Mouse (Mus musculus) layer of hippocampus, adult 11-12 months (tissue): ENCODE measurements around the gene Prkch.

Source experiments
- DNase-seq: peaks from one replicate; pipeline ENCODE4 v3.0.0; 2022; ENCODE audit warnings: low spot score

The Prkch gene

DNA sequence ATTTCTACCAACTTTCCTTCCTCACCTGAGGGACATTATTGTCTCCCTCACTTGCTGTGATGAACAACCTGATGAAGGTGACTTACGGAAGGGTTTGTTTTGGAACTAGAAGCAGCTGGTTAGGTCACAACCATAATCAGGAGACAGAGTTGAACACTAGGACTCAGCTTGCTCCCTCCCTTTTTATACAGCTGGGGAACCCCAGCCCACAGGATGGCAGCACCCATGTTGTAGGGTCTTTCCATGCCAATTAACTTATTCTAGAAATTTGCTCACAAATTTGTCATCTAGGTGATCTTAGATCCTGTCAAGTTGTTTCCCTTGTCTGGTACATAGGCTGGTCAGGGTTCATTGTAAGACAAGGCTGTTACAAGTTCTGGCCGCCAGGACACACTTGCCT is 130.7 kb downstream of the Prkch start:
- DNase-seq = no peak

DNA sequence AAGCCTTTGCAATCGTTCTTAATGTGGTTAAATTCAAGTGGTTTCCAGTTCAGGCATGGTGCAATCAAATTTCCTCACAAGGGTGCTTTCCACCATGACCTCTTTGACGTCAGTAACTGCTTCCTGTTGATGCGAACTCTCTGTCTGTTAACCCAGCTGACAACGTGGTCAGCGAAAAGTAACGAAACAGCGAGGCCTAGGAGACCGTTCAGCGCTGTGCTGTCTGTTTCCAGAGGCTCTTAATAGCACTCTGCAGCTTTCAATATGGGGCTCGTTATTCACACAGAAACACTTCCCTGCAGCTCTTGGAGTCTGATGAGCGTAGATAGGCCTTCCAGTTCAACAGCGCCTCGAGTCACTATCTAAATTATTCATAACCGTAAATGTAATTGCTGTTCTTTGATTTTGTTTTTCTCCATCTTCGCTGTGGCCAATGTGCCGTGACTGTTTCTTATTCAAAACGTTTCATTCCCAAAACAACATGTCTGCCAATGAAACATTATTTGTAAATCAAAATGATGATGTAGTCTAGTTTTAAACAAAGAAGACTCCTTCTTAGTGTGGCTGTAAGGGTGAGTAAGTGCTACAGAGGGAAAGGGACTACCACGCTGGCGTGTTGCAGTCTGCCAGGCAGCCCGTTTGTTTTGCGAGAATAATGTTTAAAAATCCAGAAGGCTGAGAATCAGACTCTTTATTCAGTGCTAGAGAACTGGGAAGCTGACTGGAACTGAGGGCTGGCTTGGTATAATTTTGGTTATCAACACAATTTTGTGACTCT is 131.5 kb downstream of the Prkch start:
- no peak for DNase-seq

DNA sequence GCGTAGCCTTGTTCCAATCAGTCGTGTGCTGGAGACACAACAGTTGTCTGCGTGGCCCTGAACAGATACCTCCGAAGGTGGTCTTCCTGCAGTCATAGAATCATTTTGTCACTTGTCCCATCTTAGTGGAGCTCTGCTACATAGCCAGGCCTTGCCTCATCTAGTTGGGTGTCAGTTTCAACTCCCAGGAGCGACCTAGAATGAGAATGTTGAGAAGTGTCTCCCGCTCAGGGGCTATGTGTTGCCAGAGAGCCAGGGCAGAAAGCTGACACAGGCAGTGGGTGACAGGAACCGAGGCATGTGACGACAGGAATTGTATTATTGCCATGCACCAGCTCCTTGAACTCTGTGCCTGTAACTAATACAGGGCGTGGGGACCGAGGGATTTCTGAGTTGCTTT is 133.4 kb downstream of the Prkch start:
- no peak for DNase-seq

DNA sequence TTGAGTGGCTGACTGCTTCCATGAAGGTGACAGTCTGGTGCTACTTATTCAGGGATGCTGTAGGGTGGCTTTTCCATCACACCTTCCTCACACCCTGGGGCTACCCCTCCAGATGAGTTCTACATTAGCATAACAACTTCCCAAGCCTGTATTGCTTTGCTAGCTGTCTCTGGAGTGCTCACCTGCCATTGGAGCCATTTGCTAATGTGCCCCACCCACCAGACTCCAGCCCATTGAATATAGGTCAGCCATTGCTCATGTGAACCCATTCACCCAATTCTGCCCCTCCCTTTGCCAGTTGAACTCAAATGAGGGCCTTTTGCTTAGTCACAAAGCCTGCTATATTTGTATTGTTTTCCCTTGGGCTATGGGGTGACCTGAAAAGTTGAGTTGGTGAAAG is 135.2 kb downstream of the Prkch start:
- DNase-seq = no peak

DNA sequence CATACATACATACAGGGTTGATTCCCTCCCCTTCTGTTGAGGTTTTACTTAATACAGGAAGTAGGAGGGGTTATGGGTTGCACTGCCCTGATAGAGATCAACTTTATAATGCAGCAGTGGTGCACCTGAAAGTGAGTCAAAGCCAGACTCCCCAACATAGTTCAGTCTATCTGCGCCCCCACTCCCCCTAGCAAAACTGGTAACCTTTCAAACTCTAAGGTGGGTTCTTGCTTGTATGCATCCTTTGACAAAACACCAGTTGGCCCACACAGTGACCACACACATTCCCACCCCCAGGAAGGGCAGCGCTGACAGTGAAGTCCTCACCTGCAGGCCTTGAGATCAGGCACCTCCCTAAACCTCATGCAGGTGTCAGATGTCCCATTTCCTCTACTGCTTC is 135.9 kb downstream of the Prkch start:
- no peak for DNase-seq

DNA sequence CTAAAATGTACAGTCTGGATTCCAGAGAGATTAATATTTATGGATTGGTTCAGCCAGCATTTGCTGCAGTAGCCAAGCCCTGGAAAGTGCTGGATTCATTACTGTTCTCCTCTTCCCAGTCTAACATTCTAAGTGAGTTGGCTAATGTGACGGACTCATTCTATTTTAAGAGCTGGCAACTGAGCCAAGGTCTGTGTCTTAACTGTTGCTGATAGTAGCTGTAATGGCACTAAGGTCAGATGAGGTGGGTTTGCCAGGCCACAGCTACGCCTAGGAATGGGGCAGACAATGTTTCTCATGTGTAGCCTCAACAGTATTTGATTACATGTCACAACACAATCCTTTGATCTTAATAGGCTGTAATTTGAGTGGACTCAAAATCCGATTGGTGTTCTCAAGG is 137.5 kb downstream of the Prkch start:
- no peak for DNase-seq

DNA sequence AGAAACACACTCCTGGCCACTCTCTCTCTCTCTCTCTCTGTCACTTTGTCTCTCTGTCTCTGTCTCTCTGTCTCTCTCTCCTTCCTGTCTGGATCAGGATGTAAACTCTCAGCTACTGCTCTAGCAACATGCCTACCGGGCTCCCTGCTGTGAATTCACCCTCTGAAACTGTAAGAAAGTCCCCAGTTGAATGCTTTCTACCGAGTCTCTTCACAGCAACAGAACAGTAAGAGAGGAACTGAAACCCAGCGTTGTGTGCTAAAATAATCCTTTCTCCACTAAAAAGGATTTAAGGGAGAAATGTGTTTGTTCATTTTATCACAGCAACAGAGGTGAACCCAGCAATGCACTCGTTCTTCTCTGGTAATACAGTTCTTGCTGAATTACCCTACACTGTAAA is 138.5 kb downstream of the Prkch start:
- no peak for DNase-seq

DNA sequence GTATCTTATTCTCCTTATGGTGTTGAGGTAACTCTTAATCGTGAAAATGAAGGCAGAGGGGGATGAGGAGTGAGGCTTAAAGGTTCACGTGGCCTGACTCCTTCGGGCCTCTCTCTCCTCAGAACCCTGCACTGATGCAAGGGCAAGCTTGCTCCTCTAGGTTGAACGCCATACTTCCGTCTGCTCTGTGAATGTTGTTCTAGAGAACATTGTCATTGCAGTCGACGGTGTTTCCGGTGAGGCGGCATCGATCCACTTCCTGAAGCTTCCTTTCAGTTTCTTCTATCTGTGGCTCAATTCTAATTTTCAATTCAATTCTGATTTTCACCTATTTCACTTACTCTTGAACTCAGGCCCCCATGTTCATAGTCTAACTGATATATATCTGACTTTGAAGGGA is 139.3 kb downstream of the Prkch start:
- DNase-seq = no peak

DNA sequence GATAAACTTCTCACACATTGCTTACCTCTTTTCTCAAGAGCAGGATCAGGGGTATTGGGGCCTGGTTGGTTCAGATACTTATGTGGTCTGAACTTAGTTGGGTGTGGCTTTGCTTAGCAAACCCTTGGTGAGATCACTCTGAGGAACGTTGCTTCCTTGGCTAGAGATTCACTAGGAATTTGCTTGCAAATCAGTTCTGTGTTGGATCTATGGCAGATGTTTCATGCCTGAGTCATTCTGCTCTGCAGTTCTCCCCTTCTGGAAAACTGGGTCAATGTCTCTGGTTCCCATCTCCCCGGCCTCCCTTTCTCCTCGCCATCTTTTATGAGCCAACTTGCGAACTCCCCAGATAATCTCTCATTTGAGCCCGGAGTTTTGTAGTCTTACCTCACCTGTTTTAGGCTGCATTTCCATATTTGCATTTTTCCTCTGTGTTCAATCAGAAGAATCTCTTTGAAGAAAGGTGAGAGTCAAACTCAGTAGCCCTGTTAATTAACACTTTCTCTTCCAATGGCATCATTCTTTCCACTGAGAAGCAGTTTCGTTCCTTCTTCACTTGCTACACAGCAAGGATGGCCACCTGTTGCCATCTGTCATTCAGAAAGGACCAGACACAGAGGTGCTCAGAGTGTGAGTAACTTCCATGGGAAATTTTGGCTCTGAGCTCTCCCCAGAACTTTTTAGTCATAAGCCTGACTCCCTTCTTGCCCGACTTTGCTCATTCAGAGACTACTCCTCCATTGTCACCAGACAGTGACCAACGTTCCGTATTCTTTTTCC is 141.4 kb downstream of the Prkch start:
- no peak for DNase-seq

DNA sequence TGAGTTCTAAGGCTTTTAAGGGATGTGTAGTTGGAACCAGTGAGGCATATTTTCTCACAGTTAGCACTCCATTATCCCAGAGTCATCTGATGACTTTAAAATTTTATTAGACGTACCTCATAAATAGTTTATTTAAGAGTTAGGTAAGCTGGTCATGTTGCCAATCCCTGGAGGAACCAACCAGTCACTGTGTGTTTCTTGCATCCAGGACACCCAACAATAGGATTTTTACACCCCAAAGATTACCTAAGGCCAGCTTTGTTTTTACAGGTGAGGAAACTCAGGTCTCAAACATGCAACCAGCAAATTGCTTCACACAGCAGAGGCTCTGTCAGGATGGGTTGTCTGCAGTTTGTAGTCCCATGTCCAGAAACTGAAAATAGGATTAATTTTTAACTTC is 142.4 kb downstream of the Prkch start:
- no peak for DNase-seq

DNA sequence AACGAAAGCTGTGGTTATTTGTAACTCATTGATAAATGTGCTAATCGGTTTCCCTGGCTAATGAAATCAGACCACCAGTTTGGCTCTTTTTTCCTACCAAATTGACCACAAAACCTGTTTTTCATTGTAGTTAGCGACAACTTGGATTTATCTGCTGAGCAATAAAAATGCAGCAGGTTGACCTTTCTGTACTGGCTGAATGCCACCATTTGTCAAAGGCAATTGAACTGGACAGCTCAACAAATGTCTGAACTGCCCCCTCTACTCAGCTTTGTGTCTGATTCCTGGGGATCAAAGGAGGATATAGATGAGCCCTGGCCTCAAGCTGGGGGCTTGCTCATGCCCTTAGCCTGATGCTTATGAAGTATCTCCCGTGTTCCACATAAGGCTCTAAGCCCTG is 146.0 kb downstream of the Prkch start:
- no peak for DNase-seq

DNA sequence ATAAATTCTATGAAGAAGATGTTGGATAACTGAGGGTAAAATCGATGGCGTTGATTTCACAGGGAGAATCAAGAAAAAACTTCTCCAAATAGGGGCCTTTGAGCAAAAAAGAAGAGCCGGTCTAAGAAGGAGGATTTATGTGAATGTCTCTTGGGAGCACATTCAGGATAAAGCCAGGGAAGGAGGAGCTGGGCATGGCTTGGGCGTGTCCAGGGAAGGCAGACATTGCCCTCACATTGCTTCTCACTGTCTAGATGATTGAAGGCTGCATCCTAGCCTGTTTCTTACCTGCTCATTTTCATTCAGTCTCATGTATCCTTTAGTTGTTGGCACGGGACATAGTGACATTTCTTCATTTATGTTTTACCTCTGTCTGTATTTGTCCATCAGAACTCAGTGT is 146.5 kb downstream of the Prkch start:
- no peak for DNase-seq

DNA sequence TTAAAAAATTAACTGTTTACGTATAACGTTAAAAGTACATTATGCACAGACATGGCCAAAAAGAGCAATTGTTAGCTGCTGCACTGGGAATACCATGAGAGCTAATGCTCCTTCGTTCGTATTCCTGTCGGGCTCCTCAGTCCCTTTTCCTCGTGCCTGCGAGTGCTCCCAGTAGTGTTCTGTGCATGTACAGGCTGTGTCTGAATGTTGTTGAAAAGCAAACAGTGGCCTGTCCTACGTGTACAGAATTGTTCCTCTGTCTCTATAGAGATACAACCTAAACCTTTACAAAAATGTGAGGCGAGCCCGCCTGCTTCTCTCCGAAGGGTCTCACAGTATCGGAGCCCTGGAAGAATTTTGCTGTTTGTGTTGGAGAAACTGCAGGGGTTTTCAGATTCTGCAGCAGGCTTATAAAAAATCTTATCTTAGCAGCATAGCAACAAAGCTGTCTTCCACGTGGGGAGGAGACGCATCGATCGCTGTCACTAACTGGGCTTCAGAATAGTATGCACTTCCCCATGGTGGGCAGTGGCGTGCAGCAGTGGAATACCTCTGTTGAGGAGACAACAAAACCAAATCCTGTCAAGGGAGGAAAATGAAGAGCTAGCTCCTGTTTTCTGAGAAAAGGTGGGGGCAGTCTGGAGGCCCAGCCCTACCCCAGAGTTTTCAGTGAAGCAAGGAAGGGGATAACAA is 147.4 kb downstream of the Prkch start:
- DNase-seq = no peak

DNA sequence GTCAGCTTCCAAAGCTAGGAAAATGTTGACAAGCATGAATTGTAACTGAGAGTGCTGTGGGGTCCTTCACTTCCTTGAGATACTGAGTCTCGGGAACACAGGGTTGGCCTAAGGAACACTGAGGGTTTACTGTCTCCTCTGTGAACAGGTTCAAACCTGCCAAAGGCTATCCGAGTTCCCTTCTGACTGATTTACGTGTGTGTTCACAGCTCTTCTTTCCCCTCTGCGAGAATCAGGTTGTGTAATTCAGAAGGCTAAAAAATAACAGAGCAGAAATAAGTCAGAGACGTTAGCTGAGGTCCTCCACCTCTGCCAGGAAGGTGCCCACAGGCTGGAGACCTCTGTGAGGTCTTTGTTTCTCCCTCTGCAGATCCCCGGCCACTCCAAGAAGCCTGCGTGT is 148.3 kb downstream of the Prkch start:
- no peak for DNase-seq

DNA sequence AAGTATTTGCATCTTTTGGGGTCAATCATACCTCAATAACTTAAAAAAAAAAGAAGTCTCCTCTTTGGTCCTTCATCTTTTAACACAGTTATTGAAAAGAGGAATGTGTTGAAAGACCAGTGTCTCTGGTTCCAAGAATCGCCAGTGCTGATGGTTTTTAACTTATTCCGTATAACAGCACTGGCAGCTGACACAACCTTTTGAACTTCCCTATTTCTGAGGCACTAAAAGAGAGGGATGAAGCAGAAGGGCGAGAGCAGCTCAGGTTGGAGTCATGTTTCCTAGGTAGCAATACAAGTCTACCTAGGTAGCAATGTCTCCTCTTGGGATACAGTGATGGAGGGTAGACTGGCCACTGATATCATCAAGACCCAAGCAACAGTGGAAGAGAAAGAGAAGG is 152.3 kb downstream of the Prkch start:
- DNase-seq = no peak

DNA sequence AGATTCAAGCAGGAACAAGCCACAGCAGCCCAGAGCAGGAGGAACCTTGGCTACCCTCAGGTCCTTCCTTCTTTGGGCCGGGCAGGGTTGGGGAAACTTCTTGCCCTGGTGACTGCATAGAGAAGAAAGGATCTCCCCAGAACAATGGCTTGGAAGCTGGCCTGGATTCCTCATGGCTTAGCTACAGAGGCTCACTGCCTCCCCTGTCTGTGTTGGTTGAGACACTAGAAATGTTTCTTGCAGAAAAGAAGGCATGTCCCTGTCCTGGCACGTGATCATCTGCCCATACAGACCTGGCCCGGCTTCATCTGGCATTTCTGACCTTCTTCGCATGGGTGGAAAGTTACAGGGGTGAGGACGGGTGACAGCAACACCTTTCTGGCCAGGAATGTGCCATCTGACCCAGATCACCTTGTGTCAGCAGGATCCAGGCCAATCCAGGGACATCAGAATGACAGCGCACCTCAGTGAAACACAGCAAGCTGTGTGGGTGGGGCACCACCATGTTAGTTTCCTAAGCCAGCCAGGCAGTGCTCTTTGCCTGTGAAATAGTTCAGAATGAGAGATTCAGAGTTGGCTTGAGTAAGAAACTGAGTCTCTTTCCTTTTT is 155.1 kb downstream of the Prkch start:
- DNase-seq = no peak

DNA sequence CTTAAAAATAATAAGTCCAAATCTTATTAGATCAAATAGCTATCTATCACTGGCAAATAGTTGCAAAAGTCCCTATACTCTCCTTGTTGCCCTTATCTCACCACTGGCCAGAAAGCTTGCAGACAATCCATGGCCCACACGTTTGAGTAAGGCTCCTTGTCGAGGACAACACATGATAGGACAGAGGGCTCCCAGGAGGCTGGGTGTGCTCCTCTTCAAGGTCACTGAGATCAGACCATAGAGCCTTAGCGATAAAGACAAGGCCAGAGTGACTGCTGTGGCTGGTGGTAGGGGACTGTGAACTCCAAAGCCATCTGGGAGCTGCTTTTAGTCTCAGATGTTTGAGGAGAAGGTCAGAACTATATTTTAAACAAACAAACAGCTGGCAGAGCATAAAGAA is 158.0 kb downstream of the Prkch start:
- no peak for DNase-seq

DNA sequence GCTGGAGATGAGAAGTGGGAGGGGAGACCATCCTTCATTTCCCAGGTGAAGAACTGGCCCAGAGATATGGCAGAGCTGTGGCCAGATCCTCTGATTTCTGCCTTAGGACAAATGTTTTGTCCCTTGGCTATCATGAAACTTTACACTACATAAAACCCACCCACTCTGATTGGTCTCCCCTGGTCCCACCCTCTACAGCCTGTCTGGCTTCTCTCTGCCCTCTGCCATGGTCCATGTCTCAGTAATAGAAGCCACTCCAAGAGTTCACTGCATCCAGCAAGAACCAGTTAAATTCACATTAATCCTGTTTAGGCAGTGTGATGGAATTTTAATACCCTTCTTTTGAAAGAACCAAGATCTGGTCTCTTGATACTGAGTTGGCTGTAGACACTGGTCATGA is 158.5 kb downstream of the Prkch start:
- DNase-seq = no peak

DNA sequence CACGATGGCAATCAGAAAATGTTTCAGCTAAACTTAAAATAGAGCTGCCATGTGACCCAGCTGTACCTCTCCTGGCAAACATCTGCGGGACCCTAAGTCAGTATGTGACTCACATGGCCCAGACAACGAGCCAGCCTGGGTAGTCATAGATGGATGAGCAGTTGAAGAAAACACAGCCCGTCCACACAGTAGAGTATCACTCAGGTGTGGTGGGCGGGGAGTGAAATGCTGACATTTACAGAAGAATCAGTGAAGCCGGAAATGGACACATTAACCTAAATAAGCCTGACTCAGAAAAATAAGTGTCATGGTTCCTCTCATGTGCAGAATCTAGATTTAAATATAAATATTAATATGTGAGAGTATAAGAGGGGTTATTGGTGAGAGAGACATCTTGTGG is 161.5 kb downstream of the Prkch start:
- no peak for DNase-seq

DNA sequence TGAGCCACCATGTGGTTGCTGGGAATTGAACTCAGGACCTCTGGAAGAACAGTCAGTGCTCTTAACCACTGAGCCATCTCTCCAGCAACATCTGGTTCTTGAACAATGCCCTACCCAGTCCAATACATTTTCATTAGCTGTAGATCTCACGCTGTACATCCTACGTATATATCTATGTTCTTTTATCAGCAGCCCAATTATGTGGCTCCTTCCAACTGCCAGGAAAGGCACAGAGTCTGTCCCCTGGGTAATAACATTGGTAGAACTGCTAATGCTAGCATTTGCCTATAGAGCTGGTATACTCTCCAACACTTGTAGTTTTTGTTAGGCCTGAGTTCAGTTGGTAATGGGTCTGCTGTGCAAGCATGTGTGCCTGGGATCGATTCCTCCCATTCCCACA is 163.8 kb downstream of the Prkch start:
- DNase-seq = no peak

DNA sequence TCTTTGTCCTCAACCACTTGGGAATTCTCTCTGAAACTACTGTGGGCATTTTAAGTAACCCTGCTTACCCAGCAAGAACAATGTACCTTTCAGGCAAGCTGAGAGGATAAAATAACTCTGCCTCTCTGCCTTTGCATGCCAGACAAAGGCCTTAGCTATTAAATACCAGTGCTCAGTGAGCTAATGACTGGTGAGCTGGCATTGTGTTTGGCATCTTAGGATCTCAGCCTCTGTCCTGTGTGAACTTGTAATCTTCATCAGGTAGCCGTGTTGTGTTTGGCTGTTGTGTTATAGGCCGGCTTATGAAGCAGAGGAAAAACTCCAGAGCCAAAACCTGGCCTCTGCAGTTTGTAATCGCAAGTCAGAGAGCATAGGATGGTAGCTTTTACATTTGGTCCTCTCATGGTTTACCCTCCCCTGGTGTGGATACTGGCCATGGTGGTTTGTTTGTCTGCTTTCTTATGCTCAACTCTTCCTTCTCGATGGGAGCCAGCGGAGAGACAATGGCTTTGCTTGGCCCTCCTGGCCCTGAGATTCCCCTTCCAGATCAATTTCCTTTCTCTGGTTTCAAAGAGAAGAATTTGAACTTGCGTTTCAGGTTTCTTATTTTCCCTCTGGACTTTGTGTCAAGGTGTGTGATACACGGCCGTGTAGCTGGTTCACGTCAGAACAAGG is 170.0 kb downstream of the Prkch start:
- no peak for DNase-seq

DNA sequence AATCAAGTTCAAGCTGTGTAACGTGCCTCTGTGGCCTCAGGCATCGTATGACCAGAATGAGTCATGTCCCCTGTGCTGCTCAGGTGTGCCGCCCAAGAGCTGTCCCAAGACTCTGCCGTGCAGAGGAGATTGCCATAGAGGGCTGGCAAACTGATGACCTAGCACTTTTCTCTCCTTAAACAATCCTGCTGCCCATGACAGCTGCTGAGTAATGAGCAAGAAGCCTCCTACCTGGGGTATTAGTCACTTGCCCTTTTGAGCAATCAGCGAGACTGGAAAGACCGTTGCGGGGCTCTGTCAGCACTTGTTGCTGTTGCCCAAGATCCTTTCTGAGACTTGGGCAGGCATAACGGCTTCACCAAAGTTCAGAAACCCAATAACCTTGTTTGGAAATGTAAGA is 171.1 kb downstream of the Prkch start:
- no peak for DNase-seq
